Mouse (Mus musculus) left cerebral cortex, postnatal 4 days (tissue): ENCODE data around the gene Itpkb. TPM values are rescaled to one million over a fixed set of nuclear protein-coding genes. Genes with fewer than 3 reads are reported as not detected.

ENCODE experiments used
- DNase-seq: peaks from one replicate; pipeline ENCODE4 v3.0.0-alpha.2; 2022
- intact Hi-C: fragments of 180-260 bp; cut with DNase I; formaldehyde crosslinking; loops from one replicate; pipeline ENCODE4 v1.15.1; 2025
- total RNA-seq, 2 experiments: library from RNA; stranded (reverse); gene quantifications; 2 replicates each; pipeline ENCODE4 v1.2.3; 2021

Gene Itpkb
- total RNA-seq, 2 experiments from 2014 or later = 12.1 to 12.3 TPM

DNA sequence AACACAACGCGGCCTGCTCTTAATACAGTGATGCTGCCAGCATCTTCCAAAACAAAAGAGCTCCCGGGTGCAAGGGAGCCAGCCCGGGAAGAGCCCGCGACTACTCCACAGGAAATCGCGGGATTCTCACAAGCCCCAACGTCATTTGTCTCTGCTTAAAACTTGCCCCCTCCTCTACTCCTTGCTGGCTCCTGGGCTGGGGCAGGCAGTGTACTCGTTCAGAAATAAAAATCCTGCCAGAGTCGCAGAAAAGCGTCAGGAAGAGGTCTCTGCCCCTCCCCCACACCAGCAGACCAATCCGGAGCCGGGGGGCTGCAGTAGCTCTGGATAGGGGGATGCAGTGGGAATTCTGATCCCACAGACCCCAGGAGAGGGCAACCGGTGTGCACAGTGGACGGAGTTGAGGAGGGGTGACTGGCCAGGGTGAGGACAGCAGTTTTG is 102.8 kb downstream of the Itpkb start:
- DNase-seq = peak; percentile 34
- intact Hi-C loops = loop anchor here (2.0 to 5.0 kb wide), 3 partner anchors 50 to 329 kb away; partner anchors contain the start of gene Stum

DNA sequence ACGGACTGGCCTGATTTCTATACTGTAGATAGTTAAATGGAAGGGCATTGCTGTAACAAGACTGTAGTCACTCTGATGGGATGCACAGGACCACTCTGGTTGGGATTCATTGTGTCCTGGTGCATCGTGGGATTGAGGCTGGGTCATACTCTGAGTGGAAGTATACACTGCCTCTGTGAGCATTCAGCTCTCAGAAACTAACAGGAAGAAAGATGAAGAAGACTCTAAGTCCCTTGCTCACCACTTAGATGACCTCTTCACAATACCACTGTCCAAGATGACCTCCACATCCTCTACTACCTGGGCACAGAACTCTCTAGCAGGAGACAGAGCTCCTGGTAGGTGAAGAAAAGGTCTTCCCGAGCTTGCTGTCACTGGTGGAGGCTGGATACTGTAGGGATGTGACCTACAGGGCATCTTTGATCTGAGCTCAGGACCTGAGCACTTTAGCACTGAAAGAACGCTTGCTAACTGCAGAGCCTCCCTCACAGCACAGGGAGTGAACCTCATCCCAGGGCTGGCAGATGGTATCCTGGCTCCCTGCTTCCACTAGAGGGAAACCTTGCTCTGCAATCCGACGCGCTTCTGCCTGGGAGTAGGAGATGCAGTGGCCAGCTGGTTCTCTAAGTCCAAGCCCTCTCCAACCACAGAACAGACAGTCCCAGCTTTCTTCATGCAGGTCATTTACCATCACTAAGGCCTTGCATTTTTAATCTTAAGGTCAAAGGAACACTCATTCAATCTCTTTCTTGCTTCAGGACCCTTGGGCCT is 103.7 kb downstream of the Itpkb start:
- intact Hi-C loops = loop anchor here (2.0 to 5.0 kb wide), 3 partner anchors 49 to 328 kb away; partner anchors contain the start of gene Stum
- peak; percentile 76 for DNase-seq

DNA sequence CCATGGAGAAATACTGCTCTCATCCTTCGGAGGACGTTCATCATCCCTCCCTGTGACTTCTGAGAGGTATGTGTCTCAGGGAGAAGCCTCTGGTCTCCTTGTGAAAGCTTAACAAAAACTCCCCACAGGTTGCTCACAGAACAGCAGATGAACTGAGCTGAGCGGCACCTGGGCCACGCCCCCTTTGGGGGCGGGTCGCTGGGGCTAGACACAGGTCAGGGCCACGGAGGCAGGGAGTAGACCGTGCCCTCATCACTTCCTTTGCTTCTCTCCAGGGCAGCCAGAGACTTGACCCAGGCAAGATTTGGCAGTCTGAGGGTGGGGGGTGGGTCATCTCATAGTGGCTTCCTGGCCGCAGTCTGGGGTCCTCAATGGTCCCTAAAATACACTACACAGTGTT is 104.6 kb downstream of the Itpkb start:
- no peak for DNase-seq
- intact Hi-C loops = loop anchor here (5.0 kb wide), 2 partner anchors 112 to 327 kb away; no protein-coding TSS in a partner anchor

DNA sequence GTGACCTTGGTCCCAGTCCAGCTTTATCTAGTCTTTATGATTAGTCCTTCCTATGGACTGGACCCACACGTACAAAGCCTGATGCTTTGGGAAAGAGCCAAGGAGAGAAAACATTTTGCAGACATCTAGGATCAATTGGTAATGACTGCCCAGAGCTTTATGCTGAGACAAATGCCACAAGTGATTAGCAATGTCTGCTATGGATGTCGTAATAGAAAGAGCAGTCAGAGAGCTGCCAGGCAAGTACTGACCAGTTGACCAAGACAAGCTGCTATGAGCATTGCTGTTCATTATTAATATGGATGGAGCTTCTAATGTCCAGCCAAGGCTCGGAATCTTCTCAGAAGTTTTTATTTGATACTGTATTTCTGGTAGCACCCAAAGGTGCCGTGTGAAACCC is 109.2 kb downstream of the Itpkb start:
- intact Hi-C loops = no loop called here
- DNase-seq = no peak

DNA sequence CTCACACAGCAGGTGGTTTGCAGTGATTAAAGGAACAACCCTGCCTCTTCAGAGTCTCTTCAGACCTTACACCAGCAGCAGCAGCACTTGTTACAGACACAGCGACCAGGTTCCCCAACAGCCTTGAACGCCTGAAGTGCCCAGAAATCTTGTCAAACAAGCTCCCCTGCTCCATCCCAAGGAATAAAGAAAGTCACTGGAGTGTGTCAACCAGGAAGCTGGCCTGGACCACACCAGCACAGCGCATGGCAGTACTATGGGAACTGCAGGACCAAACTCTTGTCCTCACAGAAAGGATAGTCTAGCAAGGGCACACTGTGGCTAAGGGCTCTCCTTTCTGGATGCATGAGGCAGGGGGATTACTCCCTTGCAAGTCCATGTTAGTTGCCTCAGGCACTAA is 114.1 kb downstream of the Itpkb start:
- intact Hi-C loops = no loop called here
- DNase-seq = no peak

DNA sequence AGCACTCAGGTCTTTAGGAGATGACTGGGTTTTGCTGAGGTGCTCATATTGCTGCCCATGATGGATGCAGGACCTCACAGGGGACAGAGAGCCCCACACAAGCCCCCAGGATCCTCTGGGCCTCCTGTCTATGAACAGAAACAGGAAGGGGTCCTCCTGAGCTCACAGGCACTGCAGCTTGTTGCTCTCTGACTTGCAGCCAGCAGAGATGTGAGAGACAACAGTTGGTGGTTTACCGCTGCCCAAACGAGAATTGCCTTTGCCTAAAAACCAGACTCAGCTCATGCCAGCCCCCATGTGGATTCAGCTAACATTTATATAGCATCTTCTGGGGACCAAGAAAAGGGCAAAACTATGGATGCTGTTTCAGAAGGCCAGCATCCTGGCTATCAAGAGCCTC is 119.4 kb downstream of the Itpkb start:
- no peak for DNase-seq
- intact Hi-C loops = no loop called here

DNA sequence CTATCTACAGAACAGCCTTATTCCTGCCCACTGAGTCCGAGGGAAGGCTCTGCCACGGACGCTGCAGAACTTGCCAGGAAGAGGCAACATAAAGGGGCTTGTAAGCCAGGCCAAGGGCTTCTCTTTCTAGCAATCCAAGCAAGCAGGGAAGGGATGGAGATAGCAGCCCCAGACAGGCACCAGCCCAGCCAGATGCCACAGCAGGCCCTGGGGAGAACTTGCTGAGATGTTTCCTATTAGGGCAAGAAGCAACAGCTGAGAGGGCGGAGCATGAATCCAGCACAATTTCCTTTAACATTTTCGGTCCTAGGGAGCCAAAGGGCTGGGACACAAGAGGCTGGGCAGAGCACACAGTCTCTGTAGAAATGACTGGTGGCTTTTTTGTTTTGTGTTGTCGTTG is 128.0 kb downstream of the Itpkb start:
- DNase-seq = peak; percentile 65
- intact Hi-C loops = no loop called here

DNA sequence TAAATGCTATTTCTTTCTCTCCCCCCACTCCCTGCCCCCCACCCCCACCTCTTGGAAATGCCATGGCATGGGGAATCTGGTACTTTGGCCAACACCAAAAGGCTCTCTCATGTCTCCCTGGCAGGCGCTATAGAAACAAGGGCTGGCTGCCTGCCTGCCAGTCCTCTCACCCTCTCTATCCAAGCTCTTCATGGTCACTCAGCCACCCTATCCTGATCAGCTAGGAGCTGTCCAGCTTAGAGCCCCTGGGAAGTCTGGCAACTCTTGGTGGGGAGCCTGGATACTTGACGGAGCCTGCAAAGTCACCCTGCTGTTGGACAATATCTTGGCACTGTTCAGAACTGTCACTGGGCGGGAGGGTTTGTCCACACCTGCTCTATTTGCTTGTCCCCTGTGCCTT is 128.4 kb downstream of the Itpkb start:
- intact Hi-C loops = no loop called here

DNA sequence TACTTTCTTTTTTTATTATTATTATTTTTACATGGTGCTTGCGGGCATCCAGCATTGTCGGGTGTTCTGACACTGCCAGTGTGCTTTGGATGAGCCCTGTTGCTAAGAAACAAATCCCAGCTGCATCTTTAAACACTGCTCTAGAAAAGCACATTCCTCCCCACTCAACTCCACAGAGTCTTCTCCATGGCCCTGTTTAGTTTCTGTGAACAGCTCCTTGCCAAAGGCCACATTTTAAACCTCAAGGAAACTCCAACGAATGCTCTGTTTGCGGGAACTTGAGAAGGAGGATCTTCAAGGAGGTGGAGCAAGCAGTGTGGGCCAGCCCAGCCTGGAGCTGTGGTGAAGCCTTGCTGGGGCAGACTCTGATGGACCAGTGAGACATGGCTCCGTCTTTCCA is 130.4 kb downstream of the Itpkb start:
- intact Hi-C loops = no loop called here
- DNase-seq = no peak

More for the DNA sequence above, 128.4 kb downstream of the Itpkb start:
- no peak for DNase-seq

DNA sequence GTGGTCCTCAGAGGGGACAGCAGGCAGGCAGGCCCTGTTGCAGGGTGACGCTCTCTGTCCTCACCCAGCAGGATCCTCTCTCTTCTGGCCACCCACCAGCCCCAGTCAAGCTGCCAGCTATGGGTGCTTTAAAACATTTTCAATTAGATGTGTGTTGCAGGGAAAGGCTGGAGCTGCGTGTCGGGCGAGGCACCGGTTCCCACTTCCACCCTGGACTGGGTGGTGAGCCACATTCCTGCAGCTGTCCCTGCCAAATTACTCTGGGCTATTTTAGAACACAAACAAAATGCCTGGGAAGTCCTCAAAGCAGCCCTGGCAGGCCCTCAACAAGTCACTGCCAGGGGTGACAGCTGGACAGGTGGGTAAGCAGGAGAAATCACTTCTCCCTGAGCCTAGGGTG is 132.1 kb downstream of the Itpkb start:
- intact Hi-C loops = no loop called here
- no peak for DNase-seq

DNA sequence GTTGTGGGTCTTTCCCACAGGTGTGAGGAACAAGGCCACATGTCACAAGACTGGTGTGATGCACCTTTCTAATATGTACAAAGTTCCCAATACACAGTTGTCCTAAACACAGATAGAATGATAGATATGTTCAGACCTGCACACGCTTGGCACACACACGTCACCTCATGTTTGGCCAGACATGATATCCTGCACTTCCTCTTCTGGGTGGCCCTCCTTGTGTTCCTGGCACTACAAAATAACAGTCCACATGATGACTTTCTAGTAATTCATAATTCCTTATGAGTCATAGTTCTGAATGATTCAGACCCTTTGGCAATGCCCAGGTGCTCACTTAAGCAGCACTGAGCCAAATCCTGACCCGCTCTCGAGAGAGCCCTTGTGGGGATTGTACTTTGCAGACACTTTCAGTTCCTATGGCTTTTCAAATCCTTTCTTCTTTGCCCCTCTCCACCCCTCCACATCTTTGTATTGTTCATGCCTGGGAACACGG is 132.7 kb downstream of the Itpkb start:
- no peak for DNase-seq
- intact Hi-C loops = no loop called here

DNA sequence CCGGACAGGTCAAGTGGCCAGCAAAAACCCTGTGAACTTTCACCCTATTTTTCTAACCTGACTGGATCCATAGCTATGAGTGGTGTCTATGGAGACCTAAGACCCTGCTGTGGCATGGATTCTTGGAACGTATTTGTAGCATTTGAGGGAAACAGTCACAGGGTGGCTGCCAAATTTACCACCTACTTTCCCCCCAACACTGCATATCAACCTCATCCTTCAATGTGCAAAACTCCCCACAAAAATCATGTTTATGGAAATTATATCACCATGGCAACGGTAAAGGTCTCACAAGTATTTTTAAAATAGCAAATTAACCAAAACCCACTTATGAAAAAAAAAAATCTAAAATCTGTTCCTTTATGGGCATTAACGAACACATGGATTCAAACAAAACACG is 134.1 kb downstream of the Itpkb start:
- intact Hi-C loops = no loop called here
- no peak for DNase-seq

DNA sequence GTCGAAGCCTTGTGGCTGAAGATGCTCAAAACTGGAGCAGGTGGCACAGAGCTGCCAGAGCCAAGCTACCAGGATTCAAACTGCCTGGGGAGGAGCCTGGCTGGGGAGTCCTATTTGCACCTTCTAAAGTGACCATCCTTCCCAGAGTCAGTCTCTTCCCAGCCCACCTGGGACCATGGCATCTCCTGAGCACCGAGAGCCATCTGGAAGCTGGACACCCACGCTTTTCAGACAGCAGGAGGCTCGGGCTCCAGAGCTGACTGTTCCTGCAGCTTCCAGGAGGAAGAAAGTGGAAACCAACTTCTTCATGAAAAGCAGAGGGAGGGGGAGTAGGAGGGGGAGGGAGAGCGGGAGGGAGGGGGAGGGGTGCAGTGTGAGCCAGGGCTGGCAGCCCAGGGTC is 135.3 kb downstream of the Itpkb start:
- intact Hi-C loops = no loop called here
- no peak for DNase-seq

DNA sequence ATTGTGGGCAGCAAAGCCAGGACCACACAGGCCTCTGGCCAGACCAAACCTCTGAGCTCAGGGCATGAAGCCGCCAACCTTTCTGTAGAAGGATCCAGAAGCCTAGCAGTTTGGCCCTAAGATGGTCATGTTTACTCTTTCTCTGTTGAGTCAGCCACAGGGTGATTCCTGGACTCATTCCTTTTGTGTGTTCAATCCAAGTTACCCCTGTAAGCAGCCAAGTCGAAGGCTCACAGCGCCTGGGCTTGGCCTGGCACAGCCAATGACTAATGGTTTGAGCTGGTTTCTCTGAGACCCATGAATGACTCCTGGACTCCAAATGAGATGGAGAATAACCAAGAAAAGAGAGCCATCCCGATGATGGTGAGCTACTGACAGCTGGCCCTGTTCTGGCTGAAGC is 137.7 kb downstream of the Itpkb start:
- intact Hi-C loops = no loop called here

DNA sequence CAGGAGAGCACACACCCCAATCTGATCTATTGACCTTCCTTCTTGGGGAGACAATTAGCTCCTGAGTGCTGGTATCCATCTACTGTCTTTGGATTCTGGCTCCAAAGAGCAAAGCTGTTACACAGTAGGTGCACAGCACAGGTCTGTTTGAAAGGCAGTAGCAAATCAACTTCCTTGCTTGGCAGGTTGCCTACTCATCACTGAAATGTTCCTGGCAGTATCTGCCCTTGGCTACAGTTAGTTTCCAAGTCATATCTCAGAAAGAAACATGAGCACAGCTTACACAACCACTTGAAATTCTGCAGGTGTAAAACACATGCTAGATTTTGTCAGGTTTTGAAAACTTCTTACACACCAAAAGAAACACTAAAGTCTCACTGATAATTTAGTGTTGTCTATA is 143.3 kb downstream of the Itpkb start:
- intact Hi-C loops = no loop called here
- DNase-seq = no peak

More for the DNA sequence above, 137.7 kb downstream of the Itpkb start:
- DNase-seq = no peak

Other genes with a start within 250 kb of the Itpkb start
- 1 to 10 TPM; 6.1 to 7.1 TPM for gene Coq8a, start 130.9 kb upstream of the Itpkb start, total RNA-seq
- gene Psen2, start 67.0 kb upstream of the Itpkb start, total RNA-seq = 10 to 100 TPM; 17.4 to 21.1 TPM
- 10 to 100 TPM; 86.3 to 98.1 TPM for gene Stum, start 153.0 kb downstream of the Itpkb start, total RNA-seq
- 100 to 1,000 TPM; 109 to 113 TPM for gene Parp1, start 238.4 kb downstream of the Itpkb start, total RNA-seq